Mouse (Mus musculus) forebrain, embryonic 11.5 days (tissue): ENCODE results near the gene Bst2. TPM values are rescaled to one million over a fixed set of nuclear protein-coding genes. Genes with fewer than 3 reads are reported as not detected.

Source experiments
- ATAC-seq: fragments of 200-750 bp; cut with Nextera tagmentation; replicated peaks from 2 replicates; pipeline ENCODE4 v1.8.0; 2017; ENCODE audit warnings: moderate TSS enrichment; ENCODE audit not compliant: low FRiP score
- DNase-seq: peaks from one replicate; pipeline ENCODE4 v3.0.0-alpha.2; 2017; ENCODE audit warnings: low spot score
- H3K27ac ChIP-seq: fragments of 300-500 bp; sonication (generic); 2 replicates; pipeline ENCODE4 v1.5.1; 2014; ENCODE audit warnings: low read depth, low read length
- H3K27me3 ChIP-seq: fragments of 300-500 bp; sonication (generic); 2 replicates; pipeline ENCODE4 v1.6.1; 2014; ENCODE audit warnings: mild to moderate bottlenecking, low read length, mixed read lengths; ENCODE audit not compliant: control insufficient read depth, insufficient read depth
- H3K36me3 ChIP-seq: fragments of 300-500 bp; sonication (generic); 2 replicates; pipeline ENCODE4 v1.6.1; 2014; ENCODE audit warnings: mild to moderate bottlenecking, low read length, moderate library complexity, mixed read lengths; ENCODE audit not compliant: control insufficient read depth, insufficient read depth
- H3K4me1 ChIP-seq: fragments of 300-500 bp; sonication (generic); replicated peaks from 2 replicates; pipeline ENCODE4 v1.6.1; 2014; ENCODE audit warnings: low read length, mixed read lengths; ENCODE audit not compliant: control insufficient read depth, insufficient read depth
- H3K4me2 ChIP-seq: fragments of 300-500 bp; sonication (generic); 2 replicates; pipeline ENCODE4 v1.6.1; 2014; ENCODE audit warnings: low read depth, mild to moderate bottlenecking, low read length, moderate library complexity, mixed read lengths; ENCODE audit not compliant: severe bottlenecking
- H3K4me3 ChIP-seq: fragments of 300-500 bp; sonication (generic); 2 replicates; pipeline ENCODE4 v1.5.1; 2014; ENCODE audit warnings: low read depth, low read length
- H3K9ac ChIP-seq: fragments of 300-500 bp; sonication (generic); 2 replicates; pipeline ENCODE4 v1.6.1; 2014; ENCODE audit warnings: low read length
- H3K9me3 ChIP-seq: fragments of 300-500 bp; sonication (generic); 2 replicates; pipeline ENCODE4 v1.6.1; 2016; ENCODE audit warnings: low read length, mixed read lengths; ENCODE audit not compliant: control insufficient read depth
- WGBS: fragments of 180-500 bp; shearing (Covaris S2); extraction: QIAGEN DNeasy Blood & Tissue Kit; methylation state at CpG from one replicate; pipeline ENCODE4 v1.1.7; 2014; 5-methylcytosine and 5-hydroxymethylcytosine counted together
- polyA plus RNA-seq: library from polyadenylated mRNA; unstranded; fragments of >200 nt; fragmentation: Nextera tagmentation; extraction: Ambion mirVana; gene quantifications from 2 replicates; pipeline ENCODE4 v1.2.1, GENCODE M21; 2014

Bst2 gene
- polyA plus RNA-seq: 3.1 and 4.9 TPM in 2 replicates

- peaks cover 3% of the 10 kb centered on the region; the same call in 1 of the 2 replicates for H3K27me3 ChIP-seq
- 3% methylated on average over 37 of the region's 37 CpGs for WGBS
- DNase-seq: peak; percentile 82
- H3K4me3 ChIP-seq: peak within 1 kb of the TSS; percentile 24
- H3K9me3 ChIP-seq: no peaks in the 10 kb centered on the region
- H3K27ac ChIP-seq: no peak within 1 kb of the TSS
- H3K9ac ChIP-seq: no peak within 1 kb of the TSS
- H3K36me3 ChIP-seq: no peaks in the 10 kb centered on the region
- 0 out of 2 replicates have a peak, but pooled peaks have one; percentile 39 for ATAC-seq
- H3K4me2 ChIP-seq: peak within 1 kb of the TSS; percentile 44
- H3K4me1 ChIP-seq: no peaks in the 10 kb centered on the region
Observed at GRCm38 (mm10) chr8:71537028-71537867, at the start of gene Bst2. Gene Bst2, minus strand, starts transcription at chr8:71537456.

- H3K36me3 ChIP-seq: no peaks in the 10 kb centered on the region
- no peaks in the 10 kb centered on the region for H3K9me3 ChIP-seq
- no peak overlapping the region for H3K9ac ChIP-seq
- DNase-seq (peak; percentile 80), ATAC-seq (no peak)
- no peak overlapping the region for H3K4me3 ChIP-seq
- no peak overlapping the region for H3K27ac ChIP-seq
- H3K4me1 ChIP-seq: peaks cover 4% of the 10 kb centered on the region; the same call in 1 of the 2 replicates
- 85% methylated on average over 2 of the region's 2 CpGs for WGBS
- H3K4me2 ChIP-seq: no peak overlapping the region
- no peaks in the 10 kb centered on the region; the same call in 1 of the 2 replicates for H3K27me3 ChIP-seq
Observed at GRCm38 (mm10) chr8:71586891-71587290, 49.6 kb upstream of the Bst2 start.

GRCm38 (mm10) chr8:71580201-71580600 lies 42.9 kb upstream of the Bst2 start:
- Histone ChIP-seq H3K4me1 (no peaks in the 10 kb centered on the region), H3K4me3 (no peak overlapping the region), H3K9me3 (no peaks in the 10 kb centered on the region), H3K36me3 (no peaks in the 10 kb centered on the region), H3K27me3 (no peaks in the 10 kb centered on the region), H3K9ac (no peak overlapping the region), H3K27ac (no peak overlapping the region), H3K4me2 (no peak overlapping the region)
- ATAC-seq (no peak), DNase-seq (peak; percentile 51)
- WGBS: 34% methylated on average over 9 of the region's 9 CpGs

- Histone ChIP-seq H3K4me1 (no peaks in the 10 kb centered on the region), H3K9me3 (no peaks in the 10 kb centered on the region), H3K4me3 (no peak overlapping the region), H3K4me2 (no peak overlapping the region), H3K27ac (no peak overlapping the region), H3K36me3 (no peaks in the 10 kb centered on the region), H3K9ac (no peak overlapping the region), H3K27me3 (no peaks in the 10 kb centered on the region)
- DNase-seq (no peak), ATAC-seq (no peak)
- WGBS: 93% methylated on average over 14 of the region's 14 CpGs
Observed at GRCm38 (mm10) chr8:71579476-71579875, 42.2 kb upstream of the Bst2 start.

GRCm38 (mm10) chr8:71579009-71579408 lies 41.8 kb upstream of the Bst2 start:
- H3K4me1 ChIP-seq: no peaks in the 10 kb centered on the region
- no peak overlapping the region for H3K27ac ChIP-seq
- no peak overlapping the region for H3K9ac ChIP-seq
- no peak overlapping the region for H3K4me3 ChIP-seq
- ATAC-seq: no peak
- 90% methylated on average over 1 of the region's 1 CpGs for WGBS
- H3K36me3 ChIP-seq: no peaks in the 10 kb centered on the region
- no peaks in the 10 kb centered on the region for H3K9me3 ChIP-seq
- no peaks in the 10 kb centered on the region for H3K27me3 ChIP-seq
- DNase-seq: no peak
- H3K4me2 ChIP-seq: no peak overlapping the region

- Histone ChIP-seq H3K9me3 (no peaks in the 10 kb centered on the region), H3K4me1 (no peaks in the 10 kb centered on the region), H3K9ac (no peak overlapping the region), H3K36me3 (no peaks in the 10 kb centered on the region), H3K27ac (no peak overlapping the region), H3K4me3 (no peak overlapping the region), H3K4me2 (no peak overlapping the region), H3K27me3 (no peaks in the 10 kb centered on the region)
- no peak for DNase-seq
- 85% methylated on average over 4 of the region's 4 CpGs for WGBS
- ATAC-seq: no peak
Observed at GRCm38 (mm10) chr8:71577856-71578387, 40.7 kb upstream of the Bst2 start.

- Histone ChIP-seq H3K27me3 (no peaks in the 10 kb centered on the region), H3K36me3 (no peaks in the 10 kb centered on the region), H3K27ac (no peak overlapping the region), H3K4me3 (no peak overlapping the region), H3K9ac (no peak overlapping the region), H3K4me1 (peaks cover 7% of the 10 kb centered on the region; the same call in 1 of the 2 replicates), H3K9me3 (no peaks in the 10 kb centered on the region), H3K4me2 (no peak overlapping the region)
- ATAC-seq (no peak), DNase-seq (no peak)
- WGBS: 68% methylated on average over 1 of the region's 1 CpGs
Observed at GRCm38 (mm10) chr8:71575020-71575419, 37.8 kb upstream of the Bst2 start.

GRCm38 (mm10) chr8:71574426-71574825 lies 37.2 kb upstream of the Bst2 start:
- Histone ChIP-seq H3K4me2 (no peak overlapping the region), H3K27me3 (no peaks in the 10 kb centered on the region), H3K9ac (no peak overlapping the region), H3K4me1 (peaks cover 7% of the 10 kb centered on the region; the same call in 1 of the 2 replicates), H3K36me3 (no peaks in the 10 kb centered on the region), H3K4me3 (no peak overlapping the region), H3K27ac (no peak overlapping the region), H3K9me3 (no peaks in the 10 kb centered on the region)
- 86% methylated on average over 7 of the region's 7 CpGs for WGBS
- no peak for DNase-seq
- ATAC-seq: no peak
